Mouse (Mus musculus) embryonic fibroblast, embryonic 13.5 days (primary cell): Measurements from ENCODE around the gene Sufu.

ENCODE experiments used
- CTCF ChIP-seq: IDR thresholded peaks from 2 replicates; pipeline ENCODE4 v1.5.1; 2011; ENCODE audit warnings: mild to moderate bottlenecking, control low read depth, low read length, moderate library complexity, borderline replicate concordance; ENCODE audit not compliant: insufficient read depth
- POLR2A ChIP-seq: IDR thresholded peaks from 2 replicates; pipeline ENCODE4 v1.6.1; 2011; ENCODE audit warnings: low read depth, mild to moderate bottlenecking, control low read depth, low read length, moderate library complexity

DNA sequence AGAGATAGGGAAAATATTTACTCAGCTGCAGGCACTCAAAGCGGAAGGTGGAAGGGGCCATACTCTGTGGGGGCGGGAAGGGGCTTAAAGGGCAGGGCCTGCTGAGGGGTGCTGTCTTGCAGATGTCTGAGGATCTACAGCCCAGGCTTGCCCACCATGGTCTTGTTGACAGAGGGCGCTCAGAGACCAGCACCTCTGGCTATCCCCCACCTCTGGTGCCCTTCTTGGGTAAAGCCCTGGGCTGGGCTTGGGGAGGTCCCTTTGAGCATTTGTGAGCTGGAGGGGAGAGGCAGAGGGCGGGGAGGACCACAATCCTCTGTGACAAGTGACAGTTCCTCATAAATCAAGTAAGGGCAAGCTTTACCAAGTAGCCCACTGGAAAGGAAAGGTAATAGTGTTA lies 136.4 kb downstream of the Sufu start:
- TF ChIP-seq POLR2A: no peak
- TF ChIP-seq CTCF: no peak
